Mouse (Mus musculus) E14TG2a.4 (cell line): ENCODE measurements around the gene Izumo1r.

Experiments used
- CTCF ChIP-seq: conservative IDR thresholded peaks from 2 replicates; pipeline ENCODE4 v1.5.1; 2014; ENCODE audit warnings: low read length
- POU5F1 ChIP-seq: IDR thresholded peaks from 2 replicates; pipeline ENCODE4 v1.6.1; 2014; ENCODE audit warnings: low read length, borderline replicate concordance

GRCm38 (mm10) chr9:14905956-14906355 is 2.2 kb upstream of the Izumo1r start:
- no peak for TF ChIP-seq CTCF
- TF ChIP-seq POU5F1 = no peak
